Mouse (Mus musculus): ENCODE results near the gene Ctnnbl1. TPM values are rescaled to one million over a fixed set of nuclear protein-coding genes. Genes with fewer than 3 reads are reported as not detected.

The Ctnnbl1 gene
- polyA plus RNA-seq, 1 experiment from 2014 or later: 97.1 TPM

DNA sequence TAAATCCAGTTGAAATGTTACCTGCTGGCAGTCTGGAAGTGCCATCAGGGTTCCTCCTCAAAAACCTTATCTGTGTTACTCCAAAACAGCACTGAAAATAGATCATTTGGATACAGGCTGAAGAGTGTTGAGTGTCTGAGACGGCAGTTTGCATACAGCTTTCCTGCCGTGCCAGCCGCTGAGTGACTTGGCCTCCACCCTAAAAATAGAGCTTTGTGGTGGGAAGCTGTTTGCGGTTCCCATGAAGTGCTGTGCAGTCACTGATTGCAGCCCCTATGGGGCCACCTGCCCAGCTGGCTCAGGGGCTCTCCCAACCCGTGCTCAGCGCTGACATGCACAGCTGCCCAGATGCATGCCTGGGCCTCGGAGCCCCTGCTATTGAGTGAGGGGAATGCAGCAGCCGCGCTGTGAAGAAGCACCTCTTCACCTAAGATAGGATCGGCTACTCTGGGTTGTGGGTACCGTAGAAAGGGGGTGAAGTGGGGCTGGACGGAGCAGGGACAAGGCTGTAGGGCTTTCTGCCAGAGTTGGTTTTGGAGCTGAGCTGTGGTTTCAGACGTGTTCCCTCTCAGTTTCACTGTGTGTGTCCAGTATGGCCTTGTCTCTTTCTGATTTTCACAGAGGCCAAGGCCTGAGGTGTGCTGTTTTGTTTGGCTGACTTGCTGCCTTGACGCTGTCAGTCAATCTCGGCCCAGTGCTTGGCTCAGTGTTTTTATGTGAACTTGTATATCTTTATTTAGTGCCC lies 81.5 kb downstream of the Ctnnbl1 start:
- Histone ChIP-seq H3K9ac (replicated peaks; ENCODE audit: low read length) (no peak overlapping the region), H3K36me3 (replicated peaks; ENCODE audit: control insufficient read depth, insufficient read depth, low read depth, low read length) (no peaks in the 10 kb centered on the region; the same call in 1 of the 2 replicates), H3K27me3 (ENCODE audit: control insufficient read depth, insufficient read depth, low read length) (no peaks in the 10 kb centered on the region), H3K4me2 (ENCODE audit: low read depth, low read length) (no peak overlapping the region), H3K9me3 (replicated peaks; ENCODE audit: control insufficient read depth, low read length) (no peaks in the 10 kb centered on the region), H3K27ac (replicated peaks; ENCODE audit: low read depth, low read length) (no peak overlapping the region), H3K4me3 (ENCODE audit: low read depth, low read length) (no peak overlapping the region), H3K4me1 (ENCODE audit: control insufficient read depth, insufficient read depth, low read length) (no peaks in the 10 kb centered on the region)
- ATAC-seq (replicated peaks; ENCODE audit: insufficient number of reproducible peaks, low FRiP score, low TSS enrichment, low read depth) (no peak), DNase-seq (ENCODE audit: low spot score) (no peak)
- 86% methylated on average over 15 of the region's 15 CpGs for WGBS

GRCm38 (mm10) chr2:157819401-157819800 lies 82.2 kb downstream of the Ctnnbl1 start:
- Histone ChIP-seq H3K4me2 (ENCODE audit: low read depth, low read length) (no peak overlapping the region), H3K27ac (replicated peaks; ENCODE audit: low read depth, low read length) (no peak overlapping the region), H3K9me3 (replicated peaks; ENCODE audit: control insufficient read depth, low read length) (no peaks in the 10 kb centered on the region), H3K36me3 (replicated peaks; ENCODE audit: control insufficient read depth, insufficient read depth, low read depth, low read length) (no peaks in the 10 kb centered on the region; the same call in 1 of the 2 replicates), H3K4me3 (ENCODE audit: low read depth, low read length) (no peak overlapping the region), H3K27me3 (ENCODE audit: control insufficient read depth, insufficient read depth, low read length) (no peaks in the 10 kb centered on the region), H3K4me1 (ENCODE audit: control insufficient read depth, insufficient read depth, low read length) (no peaks in the 10 kb centered on the region), H3K9ac (replicated peaks; ENCODE audit: low read length) (no peak overlapping the region)
- 92% methylated on average over 12 of the region's 12 CpGs for WGBS
- DNase-seq (ENCODE audit: low spot score) (no peak), ATAC-seq (replicated peaks; ENCODE audit: insufficient number of reproducible peaks, low FRiP score, low TSS enrichment, low read depth) (no peak)

DNA sequence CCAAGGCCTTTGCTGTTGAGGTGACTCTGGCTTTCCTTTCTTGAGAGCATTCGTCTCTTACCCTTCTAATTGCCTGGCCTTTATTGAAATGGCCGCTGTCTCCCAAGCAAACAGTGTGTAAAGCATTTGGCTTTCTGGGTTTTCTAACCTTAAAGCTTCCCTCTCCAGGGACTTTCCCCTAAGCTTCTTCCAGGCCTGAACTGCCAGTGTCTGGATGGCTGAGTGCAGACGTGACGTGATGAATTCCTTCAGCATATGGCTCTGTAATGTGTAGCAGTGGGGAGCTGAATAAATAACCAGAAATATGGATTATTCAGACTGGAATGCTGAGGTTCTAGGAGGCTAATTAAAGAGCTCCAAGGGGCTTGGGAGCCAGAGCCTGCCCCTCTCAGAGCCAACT lies 84.1 kb downstream of the Ctnnbl1 start:
- H3K9ac ChIP-seq (replicated peaks; ENCODE audit: low read length): no peak overlapping the region
- no peak overlapping the region for H3K4me3 ChIP-seq (ENCODE audit: low read depth, low read length)
- DNase-seq (ENCODE audit: low spot score) (no peak), ATAC-seq (replicated peaks; ENCODE audit: insufficient number of reproducible peaks, low FRiP score, low TSS enrichment, low read depth) (no peak)
- no peaks in the 10 kb centered on the region for H3K4me1 ChIP-seq (ENCODE audit: control insufficient read depth, insufficient read depth, low read length)
- H3K27me3 ChIP-seq (ENCODE audit: control insufficient read depth, insufficient read depth, low read length): no peaks in the 10 kb centered on the region
- H3K27ac ChIP-seq (replicated peaks; ENCODE audit: low read depth, low read length): no peak overlapping the region
- no peak overlapping the region for H3K4me2 ChIP-seq (ENCODE audit: low read depth, low read length)
- H3K36me3 ChIP-seq (replicated peaks; ENCODE audit: control insufficient read depth, insufficient read depth, low read depth, low read length): no peaks in the 10 kb centered on the region; the same call in 1 of the 2 replicates
- 71% methylated on average over 4 of the region's 4 CpGs for WGBS
- H3K9me3 ChIP-seq (replicated peaks; ENCODE audit: control insufficient read depth, low read length): no peaks in the 10 kb centered on the region

- H3K4me3 ChIP-seq (ENCODE audit: low read depth, low read length): no peak overlapping the region
- no peak overlapping the region for H3K27ac ChIP-seq (replicated peaks; ENCODE audit: low read depth, low read length)
- H3K9me3 ChIP-seq (replicated peaks; ENCODE audit: control insufficient read depth, low read length): no peaks in the 10 kb centered on the region
- H3K36me3 ChIP-seq (replicated peaks; ENCODE audit: control insufficient read depth, insufficient read depth, low read depth, low read length): no peaks in the 10 kb centered on the region; the same call in 1 of the 2 replicates
- H3K4me1 ChIP-seq (ENCODE audit: control insufficient read depth, insufficient read depth, low read length): no peaks in the 10 kb centered on the region
- H3K9ac ChIP-seq (replicated peaks; ENCODE audit: low read length): no peak overlapping the region
- H3K4me2 ChIP-seq (ENCODE audit: low read depth, low read length): no peak overlapping the region
- no peaks in the 10 kb centered on the region for H3K27me3 ChIP-seq (ENCODE audit: control insufficient read depth, insufficient read depth, low read length)
- 82% methylated on average over 3 of the region's 3 CpGs for WGBS
- no peak for DNase-seq (ENCODE audit: low spot score)
- no peak for ATAC-seq (replicated peaks; ENCODE audit: insufficient number of reproducible peaks, low FRiP score, low TSS enrichment, low read depth)
Measured at GRCm38 (mm10) chr2:157823456-157823855, 86.3 kb downstream of the Ctnnbl1 start.

GRCm38 (mm10) chr2:157824249-157824648 lies 87.0 kb downstream of the Ctnnbl1 start:
- WGBS: 93% methylated on average over 11 of the region's 11 CpGs
- Histone ChIP-seq H3K4me1 (ENCODE audit: control insufficient read depth, insufficient read depth, low read length) (no peaks in the 10 kb centered on the region), H3K9ac (replicated peaks; ENCODE audit: low read length) (no peak overlapping the region), H3K27ac (replicated peaks; ENCODE audit: low read depth, low read length) (no peak overlapping the region), H3K36me3 (replicated peaks; ENCODE audit: control insufficient read depth, insufficient read depth, low read depth, low read length) (no peaks in the 10 kb centered on the region; the same call in 1 of the 2 replicates), H3K4me2 (ENCODE audit: low read depth, low read length) (no peak overlapping the region), H3K4me3 (ENCODE audit: low read depth, low read length) (no peak overlapping the region), H3K27me3 (ENCODE audit: control insufficient read depth, insufficient read depth, low read length) (no peaks in the 10 kb centered on the region), H3K9me3 (replicated peaks; ENCODE audit: control insufficient read depth, low read length) (no peaks in the 10 kb centered on the region)
- DNase-seq (ENCODE audit: low spot score) (no peak), ATAC-seq (replicated peaks; ENCODE audit: insufficient number of reproducible peaks, low FRiP score, low TSS enrichment, low read depth) (no peak)

DNA sequence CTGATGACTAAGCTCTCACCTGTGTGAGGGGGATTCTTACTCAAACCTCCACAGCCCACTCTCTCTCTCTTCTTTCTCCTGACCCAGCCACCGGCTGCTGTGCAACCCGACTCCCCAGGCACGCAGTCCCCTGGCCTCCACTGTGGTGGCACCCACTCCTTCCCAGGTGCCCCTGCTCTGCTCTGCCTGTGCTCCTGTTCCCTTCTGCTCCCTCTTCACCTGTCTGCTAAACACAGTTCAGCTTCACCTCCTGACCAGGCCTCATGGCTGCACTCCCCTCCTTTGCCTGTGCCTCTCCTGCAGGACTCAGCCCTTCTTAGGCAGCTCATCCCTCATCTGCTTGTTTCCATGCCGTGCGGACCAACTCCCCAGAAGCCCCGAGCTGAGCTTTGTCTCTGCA lies 92.9 kb downstream of the Ctnnbl1 start:
- DNase-seq (ENCODE audit: low spot score) (no peak), ATAC-seq (replicated peaks; ENCODE audit: insufficient number of reproducible peaks, low FRiP score, low TSS enrichment, low read depth) (no peak)
- Histone ChIP-seq H3K4me1 (ENCODE audit: control insufficient read depth, insufficient read depth, low read length) (no peaks in the 10 kb centered on the region), H3K4me2 (ENCODE audit: low read depth, low read length) (no peak overlapping the region), H3K9me3 (replicated peaks; ENCODE audit: control insufficient read depth, low read length) (no peaks in the 10 kb centered on the region), H3K27ac (replicated peaks; ENCODE audit: low read depth, low read length) (no peak overlapping the region), H3K9ac (replicated peaks; ENCODE audit: low read length) (no peak overlapping the region), H3K36me3 (replicated peaks; ENCODE audit: control insufficient read depth, insufficient read depth, low read depth, low read length) (no peaks in the 10 kb centered on the region), H3K4me3 (ENCODE audit: low read depth, low read length) (no peak overlapping the region), H3K27me3 (ENCODE audit: control insufficient read depth, insufficient read depth, low read length) (no peaks in the 10 kb centered on the region)
- 72% methylated on average over 6 of the region's 6 CpGs for WGBS

- H3K36me3 ChIP-seq (replicated peaks; ENCODE audit: control insufficient read depth, insufficient read depth, low read depth, low read length): no peaks in the 10 kb centered on the region
- no peak overlapping the region for H3K9ac ChIP-seq (replicated peaks; ENCODE audit: low read length)
- no peak overlapping the region for H3K4me2 ChIP-seq (ENCODE audit: low read depth, low read length)
- no peak for DNase-seq (ENCODE audit: low spot score)
- H3K27me3 ChIP-seq (ENCODE audit: control insufficient read depth, insufficient read depth, low read length): no peaks in the 10 kb centered on the region
- 86% methylated on average over 10 of the region's 10 CpGs for WGBS
- H3K27ac ChIP-seq (replicated peaks; ENCODE audit: low read depth, low read length): no peak overlapping the region
- no peak for ATAC-seq (replicated peaks; ENCODE audit: insufficient number of reproducible peaks, low FRiP score, low TSS enrichment, low read depth)
- no peak overlapping the region for H3K4me3 ChIP-seq (ENCODE audit: low read depth, low read length)
- H3K4me1 ChIP-seq (ENCODE audit: control insufficient read depth, insufficient read depth, low read length): no peaks in the 10 kb centered on the region
- no peaks in the 10 kb centered on the region for H3K9me3 ChIP-seq (replicated peaks; ENCODE audit: control insufficient read depth, low read length)
Measured at GRCm38 (mm10) chr2:157830620-157831354, 93.6 kb downstream of the Ctnnbl1 start.

DNA sequence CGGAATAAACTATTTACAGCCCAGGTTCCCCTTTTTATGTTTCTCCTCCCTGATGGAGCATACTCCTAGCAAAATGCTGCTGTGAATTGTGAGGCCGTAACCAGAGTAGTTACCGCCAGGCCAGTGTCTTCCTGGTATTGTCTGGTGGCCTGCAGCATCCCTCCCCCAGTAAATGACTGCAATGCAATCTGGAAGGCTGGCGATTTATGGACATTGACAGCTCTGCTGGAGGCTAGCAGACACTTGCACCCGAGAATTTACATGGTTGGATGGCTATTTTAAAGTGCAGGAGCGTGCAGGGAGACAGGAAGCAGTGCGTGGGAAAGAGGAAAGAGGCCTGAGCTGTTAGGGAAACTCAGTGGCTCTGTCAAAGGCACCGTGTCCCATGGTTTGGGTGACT lies 99.8 kb downstream of the Ctnnbl1 start:
- Histone ChIP-seq H3K9me3 (replicated peaks; ENCODE audit: control insufficient read depth, low read length) (no peaks in the 10 kb centered on the region), H3K27me3 (ENCODE audit: control insufficient read depth, insufficient read depth, low read length) (no peaks in the 10 kb centered on the region), H3K4me1 (ENCODE audit: control insufficient read depth, insufficient read depth, low read length) (no peaks in the 10 kb centered on the region), H3K4me2 (ENCODE audit: low read depth, low read length) (no peak overlapping the region), H3K27ac (replicated peaks; ENCODE audit: low read depth, low read length) (no peak overlapping the region), H3K36me3 (replicated peaks; ENCODE audit: control insufficient read depth, insufficient read depth, low read depth, low read length) (no peaks in the 10 kb centered on the region), H3K9ac (replicated peaks; ENCODE audit: low read length) (no peak overlapping the region), H3K4me3 (ENCODE audit: low read depth, low read length) (no peak overlapping the region)
- ATAC-seq (replicated peaks; ENCODE audit: insufficient number of reproducible peaks, low FRiP score, low TSS enrichment, low read depth) (no peak), DNase-seq (ENCODE audit: low spot score) (no peak)
- WGBS: 78% methylated on average over 8 of the region's 8 CpGs
